16 mouse cellular contexts compared by ENCODE assay signal in genomic region chr9:44341487-44341886, GRCm38 (mm10). TPM values are rescaled to one million over a fixed set of nuclear protein-coding genes. Genes with fewer than 3 reads are reported as not detected.
DNase-seq lines count a peak whose midpoint lies in the region; ATAC-seq lines count a peak whose summit lies in the region.
"Had no signal": no experiment of that assay in that cellular context is flagged by ENCODE, and none has a peak within 500 bp of the region (broad histone marks: within the 10 kb centered on the region; RNA-seq: fewer than 3 reads in every experiment).

No protein-coding gene starts in this region.

- H3K9me3 ChIP-seq in heart, embryonic 14.5 days (ENCODE audit: control insufficient read depth, low read length): no peaks in the 10 kb centered on the region
- no peaks in the 10 kb centered on the region for H3K9me3 ChIP-seq in midbrain, embryonic 10.5 days (replicated peaks)
- no peaks in the 10 kb centered on the region for H3K9me3 ChIP-seq in midbrain, embryonic 14.5 days (ENCODE audit: control insufficient read depth, low read length)
- H3K9me3 ChIP-seq in embryonic facial prominence, embryonic 13.5 days: no peaks in the 10 kb centered on the region
- H3K9me3 ChIP-seq in liver, embryonic 15.5 days (replicated peaks): no peaks in the 10 kb centered on the region
- H3K9me3 ChIP-seq: embryonic facial prominence, embryonic 15.5 days had no signal

- H3K4me3 ChIP-seq in heart, embryonic 14.5 days (ENCODE audit: control insufficient read depth in 1 of 2, insufficient read depth in 1 of 2, low read depth in 1 of 2, low read length in 2 of 2): peak overlapping the region in 1 of 2 experiments; percentile 3; a peak in 1 of 4 replicates
- peak overlapping the region; percentile 87 for H3K4me3 ChIP-seq in midbrain, embryonic 10.5 days
- no peak overlapping the region for H3K4me3 ChIP-seq in midbrain, embryonic 14.5 days (replicated peaks; ENCODE audit: low read depth, low read length)
- H3K4me3 ChIP-seq in embryonic facial prominence, embryonic 13.5 days: 0 out of 2 replicates have a peak overlapping the region, but pooled peaks have one; percentile 0
- H3K4me3 ChIP-seq in liver, embryonic 15.5 days (replicated peaks): peak overlapping the region; percentile 81
- H3K4me3 ChIP-seq: embryonic facial prominence, embryonic 15.5 days; left cerebral cortex, adult 2 months; myocyte had no signal

- no peaks in the 10 kb centered on the region for H3K27me3 ChIP-seq in heart, embryonic 14.5 days (ENCODE audit: control insufficient read depth, insufficient read depth, low read length)
- H3K27me3 ChIP-seq in midbrain, embryonic 10.5 days (ENCODE audit: low read depth, poor library complexity, severe bottlenecking): no peaks in the 10 kb centered on the region
- no peaks in the 10 kb centered on the region for H3K27me3 ChIP-seq in midbrain, embryonic 14.5 days (ENCODE audit: control insufficient read depth, insufficient read depth, low read length)
- H3K27me3 ChIP-seq in embryonic facial prominence, embryonic 13.5 days: no peaks in the 10 kb centered on the region
- no peaks in the 10 kb centered on the region for H3K27me3 ChIP-seq in liver, embryonic 15.5 days
- H3K27me3 ChIP-seq: embryonic facial prominence, embryonic 15.5 days; Patski had no signal

- intact Hi-C loops in heart, postnatal 36 days (cut with DNase I): loop anchor here (5.0 kb wide), 1 partner anchor 34 kb away; the partner anchor contains the start of gene Hinfp

- no peak for ATAC-seq in heart, embryonic 14.5 days (ENCODE audit: insufficient number of reproducible peaks, insufficient read depth, low FRiP score, low read depth)
- ATAC-seq in midbrain, embryonic 14.5 days (ENCODE audit: low FRiP score, low TSS enrichment): no peak
- ATAC-seq in embryonic facial prominence, embryonic 13.5 days (ENCODE audit: insufficient number of reproducible peaks, insufficient read depth, low FRiP score, low TSS enrichment, low read depth): no peak
- no peak for ATAC-seq in liver, embryonic 15.5 days (ENCODE audit: insufficient read depth)
- no peak for ATAC-seq in inflammation-experienced regulatory T-cells, adult 6 months
- ATAC-seq: Patski had no signal

- no peak overlapping the region for H3K27ac ChIP-seq in heart, embryonic 14.5 days (replicated peaks in 1 of 2; ENCODE audit: control insufficient read depth in 1 of 2, insufficient read depth in 1 of 2, low read depth in 2 of 2, low read length in 2 of 2)
- H3K27ac ChIP-seq in midbrain, embryonic 10.5 days (replicated peaks): peak overlapping the region; percentile 98; the same call in 1 of the 2 replicates
- no peak overlapping the region for H3K27ac ChIP-seq in midbrain, embryonic 14.5 days (replicated peaks; ENCODE audit: low read depth, low read length)
- no peak overlapping the region for H3K27ac ChIP-seq in embryonic facial prominence, embryonic 13.5 days
- peak overlapping the region; percentile 100 for H3K27ac ChIP-seq in liver, embryonic 15.5 days (replicated peaks)
- H3K27ac ChIP-seq: embryonic facial prominence, embryonic 15.5 days; left cerebral cortex, adult 2 months had no signal

- peak overlapping the region; percentile 55 for H3K9ac ChIP-seq in heart, embryonic 14.5 days (ENCODE audit: low read length)
- no peak overlapping the region for H3K9ac ChIP-seq in midbrain, embryonic 14.5 days (replicated peaks; ENCODE audit: low read length)
- peak overlapping the region; percentile 44 for H3K9ac ChIP-seq in embryonic facial prominence, embryonic 13.5 days
- H3K9ac ChIP-seq in liver, embryonic 15.5 days: peak overlapping the region; percentile 96
- H3K9ac ChIP-seq: embryonic facial prominence, embryonic 15.5 days had no signal

- no peak overlapping the region for H3K4me2 ChIP-seq in heart, embryonic 14.5 days (ENCODE audit: low read length)
- H3K4me2 ChIP-seq in midbrain, embryonic 14.5 days (ENCODE audit: low read length): no peak overlapping the region
- H3K4me2 ChIP-seq in embryonic facial prominence, embryonic 13.5 days: no peak overlapping the region
- peak overlapping the region; percentile 82 for H3K4me2 ChIP-seq in liver, embryonic 15.5 days
- H3K4me2 ChIP-seq: embryonic facial prominence, embryonic 15.5 days had no signal

- peaks cover 10 to 32% of the 10 kb centered on the region in 2 experiments for H3K4me1 ChIP-seq in heart, embryonic 14.5 days (ENCODE audit: control insufficient read depth in 2 of 2, insufficient read depth in 2 of 2, low read length in 2 of 2)
- H3K4me1 ChIP-seq in midbrain, embryonic 10.5 days: peaks cover 35% of the 10 kb centered on the region
- peaks cover 18% of the 10 kb centered on the region for H3K4me1 ChIP-seq in midbrain, embryonic 14.5 days (ENCODE audit: control insufficient read depth, insufficient read depth, low read length)
- peaks cover 32% of the 10 kb centered on the region for H3K4me1 ChIP-seq in embryonic facial prominence, embryonic 13.5 days
- H3K4me1 ChIP-seq in liver, embryonic 15.5 days (replicated peaks): peaks cover 57% of the 10 kb centered on the region

- H3K36me3 ChIP-seq in heart, embryonic 14.5 days (ENCODE audit: control insufficient read depth, insufficient read depth, low read length): peaks cover 56% of the 10 kb centered on the region
- H3K36me3 ChIP-seq in midbrain, embryonic 10.5 days: peaks cover 64% of the 10 kb centered on the region
- peaks cover 20% of the 10 kb centered on the region for H3K36me3 ChIP-seq in midbrain, embryonic 14.5 days (ENCODE audit: control insufficient read depth, insufficient read depth, low read length)
- H3K36me3 ChIP-seq in embryonic facial prominence, embryonic 13.5 days: peaks cover 61% of the 10 kb centered on the region
- H3K36me3 ChIP-seq in liver, embryonic 15.5 days (replicated peaks): peaks cover 62% of the 10 kb centered on the region

- DNase-seq in heart, postnatal 36 days: no peak
- no peak for DNase-seq in midbrain, embryonic 10.5 days (ENCODE audit: low spot score)
- DNase-seq in midbrain, embryonic 14.5 days: no peak
- DNase-seq: adrenal gland, adult 2 months; cerebellum, postnatal 10 days; heart, adult 18-20 months; kidney, adult 11 months; lung, adult 18-20 months had no signal

- WGBS in heart, embryonic 14.5 days: 82% methylated on average over 5 of the region's 5 CpGs
- WGBS in midbrain, embryonic 10.5 days: 90% methylated on average over 5 of the region's 5 CpGs
- 96% methylated on average over 5 of the region's 5 CpGs for WGBS in midbrain, embryonic 14.5 days
- 90% methylated on average over 5 of the region's 5 CpGs for WGBS in embryonic facial prominence, embryonic 13.5 days
- WGBS in liver, embryonic 15.5 days (ENCODE audit: insufficient replicate concordance): 53% methylated on average over 5 of the region's 5 CpGs

RNA-seq across cellular contexts. Expression of gene Hmbs, which starts 2.5 kb away (rescaled TPM):
- 110 and 112 TPM in 2 replicates for polyA plus RNA-seq in heart, embryonic 14.5 days (2014; fragmentation: Nextera tagmentation; extraction: Ambion mirVana)
- total RNA-seq in heart, postnatal 36 days (2021): 10 to 100 TPM; 41.1 to 49.8 TPM
- polyA plus RNA-seq in midbrain, embryonic 10.5 days (2016; fragmentation: Nextera tagmentation; extraction: Ambion mirVana): 168 and 189 TPM in 2 replicates
- polyA plus RNA-seq in midbrain, embryonic 14.5 days (2014; fragmentation: Nextera tagmentation; extraction: Ambion mirVana): 53.5 and 64.7 TPM in 2 replicates
- polyA plus RNA-seq in embryonic facial prominence, embryonic 13.5 days (2015; fragmentation: Nextera tagmentation; extraction: Ambion mirVana): 114 and 119 TPM in 2 replicates
- polyA plus RNA-seq in liver, embryonic 15.5 days (2015; fragmentation: Nextera tagmentation; extraction: Ambion mirVana): 1,466 and 1,543 TPM in 2 replicates
- polyA plus RNA-seq in inflammation-experienced regulatory T-cells, adult 6 months (2017; shearing (Covaris generic)): 10 to 100 TPM; 24.7 to 35.8 (median 25.4) TPM

RNA-seq across cellular contexts. Expression of gene H2afx, which starts 7.0 kb away (rescaled TPM):
- 153 and 167 TPM in 2 replicates for polyA plus RNA-seq in heart, embryonic 14.5 days (2014; fragmentation: Nextera tagmentation; extraction: Ambion mirVana)
- 10 to 100 TPM; 13.3 to 13.6 TPM for total RNA-seq in heart, postnatal 36 days (2021)
- 531 and 532 TPM in 2 replicates for polyA plus RNA-seq in midbrain, embryonic 10.5 days (2016; fragmentation: Nextera tagmentation; extraction: Ambion mirVana)
- 98.1 and 128 TPM in 2 replicates for polyA plus RNA-seq in midbrain, embryonic 14.5 days (2014; fragmentation: Nextera tagmentation; extraction: Ambion mirVana)
- 365 and 385 TPM in 2 replicates for polyA plus RNA-seq in embryonic facial prominence, embryonic 13.5 days (2015; fragmentation: Nextera tagmentation; extraction: Ambion mirVana)
- 226 and 228 TPM in 2 replicates for polyA plus RNA-seq in liver, embryonic 15.5 days (2015; fragmentation: Nextera tagmentation; extraction: Ambion mirVana)
- polyA plus RNA-seq in inflammation-experienced regulatory T-cells, adult 6 months (2017; shearing (Covaris generic)): 10 to 100 TPM; 14.3 to 61.7 (median 16.1) TPM

RNA-seq across cellular contexts. Expression of gene Dpagt1, which starts 15.7 kb away (rescaled TPM):
- polyA plus RNA-seq in heart, embryonic 14.5 days (2014; fragmentation: Nextera tagmentation; extraction: Ambion mirVana): 34.7 and 37.8 TPM in 2 replicates
- 10 to 100 TPM; 18.6 to 22.4 TPM for total RNA-seq in heart, postnatal 36 days (2021)
- polyA plus RNA-seq in midbrain, embryonic 10.5 days (2016; fragmentation: Nextera tagmentation; extraction: Ambion mirVana): 45.6 and 47.5 TPM in 2 replicates
- polyA plus RNA-seq in midbrain, embryonic 14.5 days (2014; fragmentation: Nextera tagmentation; extraction: Ambion mirVana): 37.0 and 40.5 TPM in 2 replicates
- 38.4 and 40.5 TPM in 2 replicates for polyA plus RNA-seq in embryonic facial prominence, embryonic 13.5 days (2015; fragmentation: Nextera tagmentation; extraction: Ambion mirVana)
- 17.9 and 18.4 TPM in 2 replicates for polyA plus RNA-seq in liver, embryonic 15.5 days (2015; fragmentation: Nextera tagmentation; extraction: Ambion mirVana)
- 10 to 100 TPM; 11.1 to 17.6 (median 13.1) TPM for polyA plus RNA-seq in inflammation-experienced regulatory T-cells, adult 6 months (2017; shearing (Covaris generic))

RNA-seq across cellular contexts. Expression of gene Vps11, which starts 20.0 kb away (rescaled TPM):
- 17.8 and 21.4 TPM in 2 replicates for polyA plus RNA-seq in heart, embryonic 14.5 days (2014; fragmentation: Nextera tagmentation; extraction: Ambion mirVana)
- 10 to 100 TPM; 16.8 to 18.8 TPM for total RNA-seq in heart, postnatal 36 days (2021)
- 33.6 and 35.9 TPM in 2 replicates for polyA plus RNA-seq in midbrain, embryonic 10.5 days (2016; fragmentation: Nextera tagmentation; extraction: Ambion mirVana)
- 34.4 and 36.7 TPM in 2 replicates for polyA plus RNA-seq in midbrain, embryonic 14.5 days (2014; fragmentation: Nextera tagmentation; extraction: Ambion mirVana)
- 27.7 and 28.2 TPM in 2 replicates for polyA plus RNA-seq in embryonic facial prominence, embryonic 13.5 days (2015; fragmentation: Nextera tagmentation; extraction: Ambion mirVana)
- 14.6 and 15.1 TPM in 2 replicates for polyA plus RNA-seq in liver, embryonic 15.5 days (2015; fragmentation: Nextera tagmentation; extraction: Ambion mirVana)
- polyA plus RNA-seq in inflammation-experienced regulatory T-cells, adult 6 months (2017; shearing (Covaris generic)): 10 to 100 TPM; 28.7 to 54.8 (median 49.8) TPM

RNA-seq across cellular contexts. Expression of gene C2cd2l, which starts 21.4 kb away (rescaled TPM):
- 5.4 and 7.7 TPM in 2 replicates for polyA plus RNA-seq in heart, embryonic 14.5 days (2014; fragmentation: Nextera tagmentation; extraction: Ambion mirVana)
- total RNA-seq in heart, postnatal 36 days (2021): 10 to 100 TPM; 14.0 to 14.2 TPM
- 8.6 and 10.8 TPM in 2 replicates for polyA plus RNA-seq in midbrain, embryonic 10.5 days (2016; fragmentation: Nextera tagmentation; extraction: Ambion mirVana)
- 25.2 and 25.5 TPM in 2 replicates for polyA plus RNA-seq in midbrain, embryonic 14.5 days (2014; fragmentation: Nextera tagmentation; extraction: Ambion mirVana)
- 8.3 TPM in 2 replicates for polyA plus RNA-seq in embryonic facial prominence, embryonic 13.5 days (2015; fragmentation: Nextera tagmentation; extraction: Ambion mirVana)
- 9.6 and 10.4 TPM in 2 replicates for polyA plus RNA-seq in liver, embryonic 15.5 days (2015; fragmentation: Nextera tagmentation; extraction: Ambion mirVana)
- polyA plus RNA-seq in inflammation-experienced regulatory T-cells, adult 6 months (2017; shearing (Covaris generic)): 1 to 10 TPM; 1.7 to 3.1 (median 2.8) TPM

Comparison
In these comparisons a context has a peak if more than half of its experiments do, and no peak if none do; other contexts are left out.
1. H3K27ac ChIP-seq: peak in midbrain, embryonic 10.5 days (single experiment) and liver, embryonic 15.5 days (single experiment); none in heart, embryonic 14.5 days (0 of 2), midbrain, embryonic 14.5 days (single experiment) and embryonic facial prominence, embryonic 13.5 days (single experiment).